Mouse (Mus musculus) cerebellum, adult 2 months (tissue): ENCODE measurements around the gene Tub.

ENCODE experiments used
- CTCF ChIP-seq: fragments of 200-500 bp; IDR thresholded peaks from 2 replicates; pipeline ENCODE4 v1.5.1; 2011; ENCODE audit warnings: low read depth, mild to moderate bottlenecking, control low read depth, low read length, moderate library complexity, borderline replicate concordance; ENCODE audit not compliant: insufficient read depth
- POLR2A ChIP-seq: fragments of 200-500 bp; IDR thresholded peaks from 2 replicates; pipeline ENCODE4 v1.6.1; 2011; ENCODE audit warnings: low read length, control low read depth, borderline replicate concordance; ENCODE audit not compliant: insufficient read depth

DNA sequence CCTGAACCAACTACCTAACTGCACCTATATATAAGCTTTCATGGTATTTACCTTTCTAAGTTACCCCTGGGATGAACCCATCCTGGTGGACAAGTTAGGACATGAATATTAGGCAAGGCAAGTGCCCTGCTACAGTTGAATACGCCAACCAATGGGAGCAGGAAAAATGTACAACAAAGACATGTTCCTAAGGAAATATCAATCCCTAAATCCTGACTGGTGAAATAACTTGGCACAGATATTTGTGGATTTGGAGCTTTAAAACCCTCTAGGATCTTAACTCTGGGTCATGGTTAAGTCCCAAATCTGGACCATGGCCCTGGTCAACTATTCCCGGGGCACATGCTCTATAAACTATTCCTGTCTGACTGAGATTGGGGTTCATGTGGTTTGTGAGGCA lies 95.7 kb downstream of the Tub start:
- no peak for TF ChIP-seq CTCF
- TF ChIP-seq POLR2A = no peak
